Mouse (Mus musculus) megakaryocyte-erythroid progenitor cell, adult 5-6 weeks (primary cell): ENCODE data around the gene Zfp61. TPM values are rescaled to one million over a fixed set of nuclear protein-coding genes. Genes with fewer than 3 reads are reported as not detected.
A peak's percentile ranks its signal among the peaks of the same experiment; 100 is the strongest.

Experiments used
- ATAC-seq: replicated peaks from 2 replicates; pipeline ENCODE4 v1.8.0; 2016; ENCODE audit warnings: mild to moderate bottlenecking, inconsistent platforms; ENCODE audit not compliant: severe bottlenecking, poor library complexity, low FRiP score, low TSS enrichment
- total RNA-seq, 2 experiments: library from RNA; stranded (forward) in 1 of 2; stranded (reverse) in 1 of 2; fragments of 200-1000, 215-1000 nt in 1 of 2; fragments of >200 nt in 1 of 2; fragmentation: Nextera tagmentation in 1 of 2; gene quantifications; 2 replicates each; pipeline ENCODE4 v1.2.3; 2014 to 2017

The Zfp61 gene
- total RNA-seq (2014; fragmentation: Nextera tagmentation) (9.3 and 10.9 TPM in 2 replicates), total RNA-seq (2017) (16.0 and 47.7 TPM in 2 replicates)

- ATAC-seq: peak; percentile 76
These were observed at the start of gene Zfp61 for GRCm38 (mm10) chr7:24300771-24301282. Gene Zfp61 (minus strand): TSS chr7:24301232.

- ATAC-seq: no peak
These were observed 47.9 kb upstream of the Zfp61 start, which contains the start of gene Lypd5 for GRCm38 (mm10) chr7:24348896-24349295. Gene Lypd5 (plus strand): TSS chr7:24349196.

GRCm38 (mm10) chr7:24346444-24346843 is 45.4 kb upstream of the Zfp61 start:
- no peak for ATAC-seq

- ATAC-seq: no peak
These were observed 42.8 kb upstream of the Zfp61 start for GRCm38 (mm10) chr7:24343701-24344272.

GRCm38 (mm10) chr7:24338241-24338640 is 37.2 kb upstream of the Zfp61 start:
- ATAC-seq: no peak

- ATAC-seq: peak; percentile 68; the same call in 1 of the 2 replicates
These were observed 34.8 kb upstream of the Zfp61 start for GRCm38 (mm10) chr7:24335699-24336309.

GRCm38 (mm10) chr7:24333304-24333986 is 32.4 kb upstream of the Zfp61 start, which contains the start of gene Tescl:
Gene Tescl (minus strand): TSS chr7:24333936.
- ATAC-seq: no peak

- ATAC-seq: no peak
These were observed 26.4 kb upstream of the Zfp61 start for GRCm38 (mm10) chr7:24327281-24327975.

- ATAC-seq: no peak
These were observed 25.5 kb upstream of the Zfp61 start for GRCm38 (mm10) chr7:24326273-24327135.

- ATAC-seq: no peak
These were observed 24.7 kb upstream of the Zfp61 start for GRCm38 (mm10) chr7:24325675-24326128.

GRCm38 (mm10) chr7:24325197-24325596 is 24.2 kb upstream of the Zfp61 start:
- ATAC-seq: no peak

- no peak for ATAC-seq
These were observed 21.6 kb upstream of the Zfp61 start for GRCm38 (mm10) chr7:24322593-24322992.

- no peak for ATAC-seq
These were observed 17.9 kb upstream of the Zfp61 start for GRCm38 (mm10) chr7:24318942-24319341.

GRCm38 (mm10) chr7:24316567-24317092 is 15.6 kb upstream of the Zfp61 start, which contains the start of gene Zfp94:
Gene Zfp94 (minus strand): TSS chr7:24316666.
- ATAC-seq: peak; percentile 95

- ATAC-seq: peak; percentile 63
These were observed 14.9 kb upstream of the Zfp61 start for GRCm38 (mm10) chr7:24315726-24316566.

GRCm38 (mm10) chr7:24299823-24300481 is 1.1 kb downstream of the Zfp61 start:
- no peak for ATAC-seq
